Mouse (Mus musculus): Measurements from ENCODE around the gene Hnrnpk. TPM values are rescaled to one million over a fixed set of nuclear protein-coding genes. Genes with fewer than 3 reads are reported as not detected.
A peak's percentile ranks its signal among the peaks of the same experiment; 100 is the strongest.
"Not testable (repeated sequence)": the region's sequence is repeated elsewhere in the genome, so short reads cannot be mapped to it uniquely, and the experiment has no call there.

The Hnrnpk gene
- total RNA-seq, 2 experiments from 2014 or later = 729 to 758 TPM

- intact Hi-C loops (cut with DNase I) = loop anchor here (5.0 kb wide), 2 partner anchors 142 to 187 kb away; no protein-coding TSS in a partner anchor
- DNase-seq (ENCODE audit: extremely low spot score in 1 of 2, low spot score in 2 of 2) = no peak
These were observed 2.6 kb downstream of the Hnrnpk start for GRCm38 (mm10) chr13:58400576-58400975.

DNA sequence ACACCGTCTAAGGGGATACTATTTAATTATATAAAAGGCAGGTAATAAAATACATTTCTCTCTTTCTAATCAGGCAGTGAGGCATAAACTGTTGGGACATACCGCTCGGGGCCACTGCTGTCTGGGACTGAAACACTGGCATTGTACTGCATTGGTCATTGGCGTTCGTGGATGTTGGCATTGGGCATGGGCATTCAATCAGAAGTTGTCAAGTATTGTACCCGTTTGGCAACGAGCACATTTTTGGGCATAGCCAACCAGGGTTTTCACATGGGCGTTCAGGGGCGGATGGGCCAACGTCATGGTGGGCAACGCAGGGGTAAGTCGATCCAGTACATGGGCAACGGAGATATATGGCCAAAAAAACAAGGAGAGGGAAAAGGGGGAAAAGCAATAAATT, 5.5 kb downstream of the Hnrnpk start:
- DNase-seq (ENCODE audit: extremely low spot score in 1 of 2, low spot score in 2 of 2) = no peak
- intact Hi-C loops (cut with DNase I) = no loop called here

- intact Hi-C loops (cut with DNase I) = not testable (repeated sequence)
These were observed 8.8 kb downstream of the Hnrnpk start for GRCm38 (mm10) chr13:58394392-58394791.

GRCm38 (mm10) chr13:58389324-58389951, 13.7 kb downstream of the Hnrnpk start:
- intact Hi-C loops (cut with DNase I) = loop anchor here (5.0 kb wide), 3 partner anchors 102 to 232 kb away; partner anchors contain the start of gene Idnk
- no peak for DNase-seq (ENCODE audit: extremely low spot score in 1 of 2, low spot score in 2 of 2)

More at GRCm38 (mm10) chr13:58394392-58394791, 8.8 kb downstream of the Hnrnpk start:
- DNase-seq (ENCODE audit: extremely low spot score in 1 of 2, low spot score in 2 of 2) = not testable (repeated sequence)

DNA sequence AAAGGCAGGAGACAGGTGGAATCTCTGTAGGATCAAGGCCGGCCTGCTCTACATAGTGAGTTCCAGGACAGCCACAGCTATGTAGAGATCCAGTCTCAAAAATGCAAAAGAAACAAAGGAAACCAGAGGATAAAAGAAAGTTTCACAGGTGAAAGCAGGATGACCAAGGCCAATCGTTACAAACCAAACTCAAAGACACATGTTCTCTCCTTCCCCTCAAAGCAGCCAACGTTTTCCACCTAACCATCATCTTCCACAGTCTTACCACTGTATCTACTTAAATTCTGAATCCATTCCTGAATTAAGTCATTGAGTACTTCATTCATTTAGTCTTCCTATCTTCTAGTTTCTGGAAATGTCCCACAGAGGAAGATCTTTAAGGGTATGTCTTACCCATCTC, 14.8 kb downstream of the Hnrnpk start:
- intact Hi-C loops (cut with DNase I) = loop anchor here (5.0 kb wide), 3 partner anchors 101 to 231 kb away; partner anchors contain the start of gene Idnk
- DNase-seq (ENCODE audit: extremely low spot score in 1 of 2, low spot score in 2 of 2) = no peak

DNA sequence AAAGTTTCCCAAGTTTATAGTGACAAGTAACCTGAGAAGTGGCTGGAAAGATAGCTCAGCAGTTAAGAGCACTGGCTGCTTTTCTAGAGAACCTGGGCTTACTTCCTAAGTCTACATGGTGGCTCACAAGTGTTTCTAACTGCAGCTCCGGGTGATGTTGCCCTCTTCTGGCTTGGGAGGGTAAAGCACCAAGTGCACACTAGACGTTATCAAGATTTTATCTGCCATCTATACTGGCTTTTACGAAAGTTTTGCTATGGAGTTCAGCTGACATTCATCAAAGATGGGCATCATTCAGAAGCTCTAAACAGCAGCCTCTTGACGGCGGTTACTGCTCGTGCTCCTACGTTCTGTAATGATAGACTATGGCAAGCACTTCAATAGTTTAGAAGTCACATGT, 15.2 kb downstream of the Hnrnpk start:
- intact Hi-C loops (cut with DNase I) = loop anchor here (5.0 kb wide), 3 partner anchors 101 to 231 kb away; partner anchors contain the start of gene Idnk

DNA sequence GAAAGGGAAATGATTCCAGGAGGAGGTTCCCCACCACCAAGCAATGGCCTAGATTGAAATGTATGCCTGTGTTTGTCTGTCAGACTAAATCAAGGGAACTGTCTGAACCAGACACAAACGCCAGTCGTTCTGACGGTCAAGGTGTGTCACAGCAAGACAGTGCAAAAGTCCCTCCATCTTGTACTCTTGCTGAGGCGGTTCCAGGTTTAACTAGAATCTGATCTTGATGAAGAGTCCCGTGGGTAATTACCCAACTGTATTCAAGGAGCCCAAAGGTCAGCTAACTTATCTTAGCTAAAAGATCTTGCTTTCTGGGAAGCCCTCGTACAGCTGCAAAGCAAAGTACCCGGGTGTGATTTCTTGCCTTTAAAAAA, 17.6 kb downstream of the Hnrnpk start:
- intact Hi-C loops (cut with DNase I) = loop anchor here (5.0 kb wide), 3 partner anchors 98 to 228 kb away; partner anchors contain the start of gene Idnk

More for the DNA sequence above, 15.2 kb downstream of the Hnrnpk start:
- peak; percentile 70 to 77 for DNase-seq (ENCODE audit: extremely low spot score in 1 of 2, low spot score in 2 of 2)

DNA sequence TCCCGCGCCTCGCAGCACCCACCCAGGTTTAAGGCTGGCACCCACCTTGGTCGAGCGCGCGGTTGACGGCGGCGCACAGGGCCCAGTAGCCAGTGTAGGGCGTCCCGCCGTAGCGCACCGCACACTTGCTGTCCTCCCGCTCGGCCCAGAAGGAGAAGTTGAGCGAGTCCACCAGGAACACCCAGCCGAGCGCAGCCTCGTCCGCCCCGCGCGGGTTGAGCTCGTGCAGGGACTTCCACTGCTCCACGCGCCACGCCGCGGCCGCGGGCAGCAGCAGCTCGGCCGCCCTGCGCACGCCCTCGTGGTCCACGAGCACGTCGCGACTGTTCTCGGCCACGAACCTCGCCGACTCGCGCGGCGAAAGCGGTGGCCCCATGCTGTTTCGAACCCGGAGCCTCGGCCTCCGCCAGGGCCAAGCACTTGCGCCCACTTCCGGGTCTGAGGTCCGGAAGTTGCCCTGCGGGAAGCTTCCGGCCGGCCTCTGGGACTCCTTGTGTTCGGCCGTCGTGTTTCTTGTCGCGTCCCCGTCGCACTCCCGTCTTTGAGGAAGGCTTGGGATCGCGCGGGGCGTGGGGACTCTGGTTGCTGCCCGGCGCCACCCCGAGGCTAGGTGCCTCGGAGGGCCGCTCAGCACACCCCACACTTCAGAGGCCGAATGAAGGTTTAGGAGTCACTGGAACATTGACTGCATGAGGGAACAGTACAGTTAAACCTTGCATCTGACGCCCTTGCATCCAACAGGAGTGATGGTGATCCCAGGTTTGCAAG, 18.2 kb downstream of the Hnrnpk start, which contains the start of gene 2210016F16Rik:
2210016F16Rik (minus strand) TSS at position 447 of the 768 bp plus-strand sequence.
- intact Hi-C loops (cut with DNase I) = loop anchor here (5.0 kb wide), 3 partner anchors 98 to 228 kb away; partner anchors contain the start of gene Idnk
- peak; percentile 31 to 82 for DNase-seq (ENCODE audit: extremely low spot score in 1 of 2, low spot score in 2 of 2)

More for the DNA sequence above, 17.6 kb downstream of the Hnrnpk start:
- DNase-seq (ENCODE audit: extremely low spot score in 1 of 2, low spot score in 2 of 2) = no peak

- DNase-seq (ENCODE audit: extremely low spot score in 1 of 2, low spot score in 2 of 2) = no peak
- intact Hi-C loops (cut with DNase I) = no loop called here
These were observed 18.8 kb downstream of the Hnrnpk start for GRCm38 (mm10) chr13:58384371-58384770.

- no peak for DNase-seq (ENCODE audit: extremely low spot score in 1 of 2, low spot score in 2 of 2)
- intact Hi-C loops (cut with DNase I) = no loop called here
These were observed 30.0 kb downstream of the Hnrnpk start for GRCm38 (mm10) chr13:58373153-58373470.

DNA sequence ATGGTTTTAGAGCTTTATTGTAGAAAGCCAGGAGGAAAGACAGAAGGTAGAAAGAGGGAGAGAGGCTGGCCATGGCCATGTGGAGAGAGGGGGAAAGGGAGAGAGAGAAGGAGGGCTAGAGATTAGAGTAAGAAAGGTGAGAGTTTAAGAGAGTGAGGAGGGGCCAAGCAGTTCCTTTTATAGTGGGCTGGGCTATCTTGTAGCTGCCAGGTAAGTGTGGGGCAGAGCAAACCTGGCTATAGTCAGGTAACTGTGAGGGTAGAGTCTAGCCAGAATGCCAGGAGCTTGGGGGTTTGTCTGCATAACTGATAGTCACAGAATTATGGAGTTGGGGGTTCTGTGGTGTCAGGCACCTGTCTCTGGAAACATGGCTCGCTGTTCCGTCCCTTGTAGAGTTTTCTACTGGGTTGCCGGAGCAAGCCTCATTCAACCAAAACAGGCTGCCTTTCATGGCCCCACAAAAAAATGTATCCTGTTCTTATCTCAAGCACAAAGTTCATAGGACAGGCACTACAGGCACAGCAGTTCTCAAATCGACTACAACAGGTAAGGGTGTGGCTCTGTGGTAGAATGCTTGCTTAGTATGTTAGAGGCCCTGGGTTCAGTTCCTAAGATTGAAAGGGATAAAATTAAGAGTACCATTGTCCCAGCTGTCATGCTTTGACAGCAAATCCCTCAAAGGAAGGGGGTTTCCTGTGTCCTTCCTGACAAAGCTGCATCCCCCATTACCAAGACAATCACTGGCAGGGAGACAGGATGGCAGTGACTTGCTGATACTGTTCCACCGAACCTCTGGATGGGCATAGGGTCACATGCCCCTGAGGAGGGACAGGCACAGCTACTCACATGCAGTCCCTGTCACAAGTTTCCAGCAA, 30.6 kb downstream of the Hnrnpk start:
- no peak for DNase-seq (ENCODE audit: extremely low spot score in 1 of 2, low spot score in 2 of 2)
- intact Hi-C loops (cut with DNase I) = no loop called here

GRCm38 (mm10) chr13:58368835-58369234, 34.3 kb downstream of the Hnrnpk start:
- no peak for DNase-seq (ENCODE audit: extremely low spot score in 1 of 2, low spot score in 2 of 2)
- intact Hi-C loops (cut with DNase I) = no loop called here

DNA sequence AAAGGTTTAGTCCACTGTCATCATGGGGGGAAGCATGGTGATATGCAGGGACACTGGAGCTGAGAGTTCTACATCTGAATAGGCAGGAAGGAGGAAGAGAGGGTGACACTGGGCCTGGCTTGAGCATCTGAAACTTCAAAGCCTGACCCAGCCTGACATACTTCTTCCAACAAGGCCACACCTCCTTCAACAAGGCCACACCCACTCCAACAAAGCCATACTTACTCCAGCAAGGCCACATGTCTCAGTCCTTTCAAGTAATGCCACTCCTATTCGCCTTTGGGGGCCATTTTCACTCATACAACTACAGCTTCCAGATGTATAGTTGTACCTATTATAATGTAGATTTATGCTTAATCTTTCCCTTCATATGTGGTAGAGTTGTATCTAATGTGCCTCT, 35.5 kb downstream of the Hnrnpk start:
- DNase-seq (ENCODE audit: extremely low spot score in 1 of 2, low spot score in 2 of 2) = no peak

GRCm38 (mm10) chr13:58366373-58366772, 36.8 kb downstream of the Hnrnpk start:
- intact Hi-C loops (cut with DNase I) = no loop called here

More for the DNA sequence above, 35.5 kb downstream of the Hnrnpk start:
- intact Hi-C loops (cut with DNase I) = no loop called here

DNA sequence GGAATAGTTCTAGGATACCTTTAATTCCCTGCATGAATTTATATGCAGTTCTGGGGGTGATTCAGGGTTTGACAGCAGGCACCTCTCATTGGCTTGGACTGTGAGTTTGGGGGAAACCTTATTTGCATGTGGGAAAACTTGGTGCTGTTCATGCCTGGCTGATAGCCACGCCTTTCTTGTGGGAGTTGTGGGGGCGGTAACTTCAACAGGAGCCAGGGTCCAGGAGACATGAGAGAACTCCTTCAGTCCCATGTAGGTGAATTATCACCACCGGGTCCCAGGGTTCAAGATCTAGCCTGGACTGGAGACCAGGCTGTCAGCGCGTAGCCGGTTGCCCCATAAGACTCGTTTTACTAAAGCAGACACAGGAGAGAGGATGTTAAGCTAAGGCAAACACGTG, 38.0 kb downstream of the Hnrnpk start:
- intact Hi-C loops (cut with DNase I); DNase-seq (ENCODE audit: extremely low spot score in 1 of 2, low spot score in 2 of 2): not testable (repeated sequence)

More at GRCm38 (mm10) chr13:58366373-58366772, 36.8 kb downstream of the Hnrnpk start:
- DNase-seq (ENCODE audit: extremely low spot score in 1 of 2, low spot score in 2 of 2) = no peak

DNA sequence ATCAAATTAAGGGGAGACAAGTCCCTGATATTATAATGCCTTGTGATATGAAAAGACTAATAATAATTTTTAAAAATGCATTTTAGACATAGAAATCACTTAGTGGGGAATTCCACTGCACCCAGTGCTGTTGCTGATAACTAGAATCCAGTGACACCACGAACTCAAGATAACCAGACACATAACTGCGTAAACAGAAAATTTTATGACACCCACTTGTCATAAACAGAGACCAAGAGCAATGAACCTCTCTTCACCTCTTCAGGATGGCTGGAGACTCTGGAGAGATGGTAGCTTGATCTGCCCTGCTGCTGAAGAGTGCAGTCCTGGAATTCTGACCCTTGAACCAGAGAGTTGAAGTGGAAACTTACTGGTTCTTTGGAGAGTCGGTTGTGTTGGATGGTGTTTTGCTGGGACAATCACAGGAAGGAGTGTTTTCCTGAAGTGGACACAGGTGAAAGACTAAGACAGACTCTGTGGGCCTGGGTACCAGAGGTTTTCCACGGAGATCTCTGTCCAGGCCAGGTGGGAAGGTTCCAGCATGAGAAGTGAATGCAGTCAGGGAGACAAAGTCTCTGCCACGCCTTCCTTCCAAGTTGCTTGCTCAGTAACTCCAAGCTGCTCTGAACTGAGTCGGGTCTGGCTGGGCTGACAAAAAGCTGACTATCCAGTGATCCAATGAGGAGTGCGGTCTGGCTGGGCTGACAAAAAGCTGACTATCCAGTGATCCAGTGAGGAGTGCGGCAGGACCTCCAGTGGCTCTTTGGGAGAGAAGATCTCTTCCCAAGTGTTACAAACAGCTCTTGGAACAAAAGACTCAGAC, 38.6 kb downstream of the Hnrnpk start:
- DNase-seq (ENCODE audit: extremely low spot score in 1 of 2, low spot score in 2 of 2) = no peak
- intact Hi-C loops (cut with DNase I) = no loop called here

GRCm38 (mm10) chr13:58359304-58359653, 43.9 kb downstream of the Hnrnpk start:
- no peak for DNase-seq (ENCODE audit: extremely low spot score in 1 of 2, low spot score in 2 of 2)
- intact Hi-C loops (cut with DNase I) = no loop called here

DNA sequence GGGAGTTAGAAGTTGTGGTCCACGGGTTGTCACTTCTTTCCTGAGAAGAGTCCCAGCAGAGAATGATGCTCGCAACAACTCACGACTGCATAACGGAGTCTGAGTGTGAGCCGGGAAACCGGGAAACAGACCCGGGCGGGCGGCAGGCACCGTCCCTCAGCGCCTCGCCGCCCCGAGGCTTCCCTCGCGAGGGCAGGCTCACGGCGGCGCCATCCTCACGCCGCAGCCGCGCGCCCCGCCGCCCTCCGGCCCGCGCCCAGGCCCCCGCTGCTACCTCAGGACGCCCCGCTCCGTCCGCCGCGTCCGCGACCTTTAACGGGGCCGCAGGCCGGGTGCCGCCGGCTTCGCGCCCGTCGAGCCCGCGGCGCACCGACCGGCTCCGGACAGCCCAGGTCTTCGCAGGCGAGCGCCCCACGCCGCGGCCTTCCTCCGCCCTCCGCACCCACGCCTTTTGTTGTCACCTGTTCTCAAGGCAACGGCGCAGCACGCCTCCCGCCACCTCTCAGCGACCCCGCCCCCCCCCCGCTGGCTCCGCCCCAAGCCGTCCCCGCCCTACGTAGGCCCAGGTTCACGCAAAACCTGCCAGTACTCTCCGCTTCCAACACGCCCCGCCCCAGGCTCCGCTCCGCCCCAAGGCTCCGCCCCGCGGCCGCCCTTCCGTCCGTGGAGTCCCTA, 44.4 kb downstream of the Hnrnpk start, which contains the start of gene Kif27:
Kif27 (minus strand) TSS at position 494 of the 675 bp plus-strand sequence.
- peak; percentile 7 to 86 for DNase-seq (ENCODE audit: extremely low spot score in 1 of 2, low spot score in 2 of 2)
- intact Hi-C loops (cut with DNase I) = no loop called here
